Mouse (Mus musculus): Measurements from ENCODE around the gene Fastkd5.
"Not testable (repeated sequence)": the region's sequence is repeated elsewhere in the genome, so short reads cannot be mapped to it uniquely, and the experiment has no call there.

Fastkd5 gene

DNA sequence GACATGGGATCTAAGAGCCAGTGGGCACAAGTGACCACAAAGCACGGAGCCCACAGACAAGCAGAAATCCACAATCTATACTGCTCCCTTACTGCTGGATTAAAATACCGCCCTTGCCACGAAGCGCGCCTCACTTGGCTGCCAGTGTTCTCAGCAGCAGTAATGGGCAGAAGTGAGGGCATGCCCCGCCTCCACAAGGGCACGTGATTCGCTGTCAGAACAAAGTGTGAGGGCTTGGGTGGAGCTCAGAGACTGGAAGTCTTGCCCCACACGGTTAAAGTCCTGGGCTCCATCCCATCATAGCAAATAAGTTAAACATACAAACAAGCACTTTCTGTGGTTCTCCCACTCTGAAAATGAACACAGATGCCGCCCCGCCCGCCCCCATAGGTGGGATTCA is 52.2 kb downstream of the Fastkd5 start:
- DNase-seq (ENCODE audit: extremely low read depth, low read depth, low spot score) = no peak

DNA sequence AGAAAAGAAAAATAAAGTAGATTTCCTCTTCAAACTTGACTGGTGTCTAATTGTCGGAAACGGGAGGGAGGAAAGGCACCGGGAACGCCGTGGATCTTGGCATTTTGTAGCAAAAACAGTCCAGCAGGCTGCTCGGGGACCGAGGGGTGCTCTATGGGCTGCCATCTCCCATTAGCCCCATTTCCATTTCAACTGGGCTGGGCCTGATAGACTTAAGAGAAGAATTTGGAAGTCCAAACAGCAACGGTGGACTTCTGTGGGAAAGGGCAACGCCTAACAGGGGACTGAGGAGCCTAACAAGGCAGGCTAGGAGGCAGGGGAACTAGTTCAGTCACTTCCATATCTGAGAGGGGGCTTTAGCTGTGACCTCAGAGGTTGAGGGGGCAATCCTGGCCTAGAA is 52.8 kb downstream of the Fastkd5 start:
- no peak for DNase-seq (ENCODE audit: extremely low read depth, low read depth, low spot score)

DNA sequence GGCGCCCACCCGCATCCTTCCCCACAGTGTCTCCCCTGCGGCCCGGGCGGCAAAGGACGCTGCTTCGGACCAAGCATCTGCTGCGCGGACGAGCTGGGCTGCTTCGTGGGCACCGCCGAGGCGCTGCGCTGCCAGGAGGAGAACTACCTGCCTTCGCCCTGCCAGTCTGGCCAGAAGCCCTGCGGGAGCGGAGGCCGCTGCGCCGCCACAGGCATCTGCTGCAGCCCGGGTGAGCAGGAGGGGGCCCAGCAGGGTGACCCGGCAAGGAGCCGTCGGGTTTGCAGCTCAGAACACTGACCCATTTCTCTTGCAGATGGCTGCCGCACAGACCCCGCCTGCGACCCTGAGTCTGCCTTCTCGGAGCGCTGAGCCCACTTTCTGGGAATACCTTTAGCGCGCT is 53.3 kb downstream of the Fastkd5 start:
- not testable (repeated sequence) for DNase-seq (ENCODE audit: extremely low read depth, low read depth, low spot score)

DNA sequence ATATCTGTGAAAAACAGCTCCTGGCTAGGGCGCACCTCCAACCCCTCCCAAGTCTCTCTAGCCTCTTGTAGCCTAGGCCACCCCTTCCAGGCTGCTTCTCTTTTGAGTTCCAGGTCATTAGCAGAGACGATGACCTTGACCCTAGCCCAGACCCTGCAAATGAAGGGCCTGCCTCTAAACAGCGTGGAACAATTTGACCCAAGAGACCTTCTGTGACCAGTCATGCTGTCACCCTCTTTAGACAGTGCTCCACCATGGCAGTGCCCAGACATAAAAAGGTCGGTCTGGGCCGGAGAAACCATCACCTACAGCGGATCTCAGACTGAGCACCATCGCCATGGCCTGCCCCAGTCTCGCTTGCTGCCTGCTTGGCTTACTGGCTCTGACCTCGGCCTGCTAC is 54.0 kb downstream of the Fastkd5 start, which contains the start of gene Oxt:
Gene Oxt (plus strand): TSS at position 301 of the 400 bp plus-strand sequence.
- DNase-seq (ENCODE audit: extremely low read depth, low read depth, low spot score) = no peak

DNA sequence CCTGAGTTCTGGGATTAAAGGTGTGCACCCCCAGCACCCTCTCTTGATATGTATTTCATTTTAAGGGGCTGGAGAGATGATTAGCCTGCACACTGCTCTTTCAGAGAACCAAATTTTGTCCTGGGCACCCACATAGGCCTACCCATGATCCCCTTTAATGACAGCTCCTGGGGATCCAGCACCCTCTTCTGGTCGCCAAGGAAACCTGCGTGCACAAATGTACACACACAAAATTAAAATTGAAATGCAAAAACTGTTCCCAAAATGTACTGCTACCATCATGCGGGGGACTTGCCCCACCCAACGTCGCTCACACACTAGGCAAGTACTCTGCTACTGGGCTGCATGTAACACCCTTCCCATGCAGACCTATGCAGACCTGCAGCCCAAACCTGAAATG is 54.9 kb downstream of the Fastkd5 start:
- DNase-seq (ENCODE audit: extremely low read depth, low read depth, low spot score) = no peak

DNA sequence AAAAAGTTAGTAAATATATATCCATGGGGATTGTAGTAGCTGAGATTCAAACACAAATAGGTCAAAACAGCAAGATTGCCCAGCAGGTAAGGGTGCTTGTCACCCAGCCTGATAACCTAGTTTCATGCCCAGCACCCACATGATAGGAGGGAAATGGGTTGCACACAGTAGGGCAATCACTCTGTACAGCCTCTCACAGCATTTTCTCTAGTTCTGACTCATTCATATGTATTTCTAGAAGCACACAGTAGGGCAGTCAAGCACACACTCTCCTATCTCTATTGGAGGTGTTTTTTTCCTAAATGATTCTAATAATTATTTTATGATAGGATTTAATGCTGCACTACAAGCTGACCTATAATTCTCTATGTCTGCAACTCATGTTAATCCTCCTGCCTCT is 59.9 kb downstream of the Fastkd5 start:
- DNase-seq (ENCODE audit: extremely low read depth, low read depth, low spot score) = no peak

DNA sequence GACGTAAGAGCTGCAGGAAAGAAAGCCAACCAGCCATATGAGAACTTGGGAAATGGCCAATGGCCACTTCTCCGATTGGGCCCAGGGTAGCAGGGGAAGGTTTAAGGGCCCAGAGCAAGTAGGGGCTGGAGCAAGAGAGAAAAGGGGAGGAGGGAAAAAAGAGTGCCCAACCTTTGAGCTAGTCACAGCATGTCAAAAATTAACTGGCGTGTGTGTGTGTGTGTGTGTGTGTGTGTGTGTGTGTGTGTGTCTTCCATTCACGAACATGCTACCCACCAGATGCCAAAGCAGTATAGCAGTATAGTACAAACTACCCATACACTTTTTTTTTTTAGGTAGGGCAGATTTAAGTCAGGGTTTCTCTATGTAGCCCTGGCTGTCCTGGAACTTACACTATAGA is 60.9 kb downstream of the Fastkd5 start:
- DNase-seq (ENCODE audit: extremely low read depth, low read depth, low spot score) = no peak

DNA sequence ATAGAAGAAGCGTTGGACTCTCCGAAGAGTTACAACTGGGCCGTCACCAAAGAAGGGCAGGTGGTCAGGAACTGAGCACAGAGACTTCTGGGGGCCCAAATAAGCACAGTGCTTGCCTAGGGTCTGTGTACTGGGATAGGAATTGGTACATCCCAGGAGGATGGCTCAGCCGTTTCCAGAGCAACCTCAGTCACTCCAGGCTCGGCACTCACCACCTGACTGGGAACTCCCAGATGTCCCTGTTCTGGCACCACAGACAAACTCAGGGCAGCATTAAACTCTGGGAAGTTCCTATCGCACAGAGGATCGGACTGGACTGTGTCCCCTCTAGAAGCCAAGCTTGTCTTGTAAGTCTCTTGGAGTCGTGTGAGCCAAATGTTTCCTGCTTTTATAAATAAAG is 64.8 kb downstream of the Fastkd5 start:
- no peak for DNase-seq (ENCODE audit: extremely low read depth, low read depth, low spot score)

DNA sequence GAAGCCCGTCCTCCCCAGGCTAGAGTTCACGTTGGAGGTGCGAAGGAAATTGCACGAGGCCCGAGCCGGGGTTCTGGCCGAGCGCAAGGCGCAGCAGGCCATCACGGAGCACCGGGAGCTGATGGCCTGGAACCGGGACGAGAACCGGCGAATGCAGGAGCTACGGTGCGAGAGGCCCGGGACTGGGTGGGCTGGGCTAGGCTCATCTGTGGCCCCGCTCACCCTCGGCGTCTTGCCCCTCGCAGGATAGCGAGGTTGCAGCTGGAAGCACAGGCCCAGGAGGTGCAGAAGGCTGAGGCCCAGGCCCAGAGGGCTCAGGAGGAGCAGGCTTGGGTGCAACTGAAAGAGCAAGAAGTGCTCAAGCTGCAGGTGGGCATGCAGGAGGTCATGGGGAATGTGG is 65.8 kb downstream of the Fastkd5 start:
- DNase-seq (ENCODE audit: extremely low read depth, low read depth, low spot score) = no peak

All from fat pad, adult 2 months (tissue).